Mouse (Mus musculus) hindbrain, embryonic 10.5 days (tissue): ENCODE data around the gene Zfand3. TPM values are rescaled to one million over a fixed set of nuclear protein-coding genes. Genes with fewer than 3 reads are reported as not detected.

Experiments used
- DNase-seq: peaks from one replicate; pipeline ENCODE4 v3.0.0-alpha.2; 2017; ENCODE audit warnings: low spot score
- H3K27ac ChIP-seq: fragments of 300-500 bp; sonication (generic); 2 replicates; pipeline ENCODE4 v1.5.1; 2016; ENCODE audit warnings: mild to moderate bottlenecking, moderate library complexity
- H3K27me3 ChIP-seq: fragments of 300-500 bp; sonication (generic); 2 replicates; pipeline ENCODE4 v1.6.1; 2016; ENCODE audit warnings: mild to moderate bottlenecking; ENCODE audit not compliant: poor library complexity, insufficient read depth, severe bottlenecking
- H3K36me3 ChIP-seq: fragments of 300-500 bp; sonication (generic); 2 replicates; pipeline ENCODE4 v1.6.1; 2016; ENCODE audit warnings: mild to moderate bottlenecking, moderate library complexity
- H3K4me1 ChIP-seq: fragments of 300-500 bp; sonication (generic); replicated peaks from 2 replicates; pipeline ENCODE4 v1.6.1; 2016; ENCODE audit warnings: mild to moderate bottlenecking
- H3K4me3 ChIP-seq: fragments of 300-500 bp; sonication (generic); 2 replicates; pipeline ENCODE4 v1.5.1; 2016; ENCODE audit warnings: mild to moderate bottlenecking, moderate library complexity
- H3K9me3 ChIP-seq: fragments of 300-500 bp; sonication (generic); 2 replicates; pipeline ENCODE4 v1.6.1; 2016; ENCODE audit warnings: mild to moderate bottlenecking, moderate library complexity
- WGBS: fragments of 180-500 bp; shearing (Covaris S2); methylation state at CpG from one replicate; pipeline ENCODE4 v1.1.7; 2016; 5-methylcytosine and 5-hydroxymethylcytosine counted together
- polyA plus RNA-seq: library from polyadenylated mRNA; unstranded; fragments of >200 nt; fragmentation: Nextera tagmentation; extraction: Ambion mirVana; gene quantifications from 2 replicates; pipeline ENCODE4 v1.2.1, GENCODE M21; 2016

Gene Zfand3
- polyA plus RNA-seq, 1 experiment from 2014 or later: 97.7 TPM

GRCm38 (mm10) chr17:30101801-30102200 lies 97.3 kb downstream of the Zfand3 start:
- Histone ChIP-seq H3K27me3 (no peaks in the 10 kb centered on the region), H3K36me3 (no peaks in the 10 kb centered on the region)

GRCm38 (mm10) chr17:30103005-30103404 lies 98.5 kb downstream of the Zfand3 start:
- H3K27ac ChIP-seq: no peak overlapping the region
- peaks cover 3% of the 10 kb centered on the region; the same call in 1 of the 2 replicates for H3K4me1 ChIP-seq
- H3K27me3 ChIP-seq: no peaks in the 10 kb centered on the region
- H3K36me3 ChIP-seq: 0 out of 2 replicates have a peak, but pooled peaks cover 5% of the 10 kb centered on the region
- no peaks in the 10 kb centered on the region for H3K9me3 ChIP-seq
- H3K4me3 ChIP-seq: no peak overlapping the region
- 92% methylated on average over 5 of the region's 5 CpGs for WGBS
- no peak for DNase-seq

More at GRCm38 (mm10) chr17:30101801-30102200, 97.3 kb downstream of the Zfand3 start:
- H3K9me3 ChIP-seq: no peaks in the 10 kb centered on the region
- H3K4me3 ChIP-seq: no peak overlapping the region
- DNase-seq: no peak
- H3K4me1 ChIP-seq: peaks cover 3% of the 10 kb centered on the region; the same call in 1 of the 2 replicates
- H3K27ac ChIP-seq: no peak overlapping the region

GRCm38 (mm10) chr17:30103641-30104165 lies 99.2 kb downstream of the Zfand3 start:
- Histone ChIP-seq H3K4me3 (no peak overlapping the region), H3K27ac (no peak overlapping the region), H3K27me3 (no peaks in the 10 kb centered on the region), H3K4me1 (peaks cover 3% of the 10 kb centered on the region; the same call in 1 of the 2 replicates), H3K36me3 (peaks cover 8% of the 10 kb centered on the region), H3K9me3 (no peaks in the 10 kb centered on the region)
- WGBS: 66% methylated on average over 4 of the region's 4 CpGs
- no peak for DNase-seq

GRCm38 (mm10) chr17:30105369-30105768 lies 100.8 kb downstream of the Zfand3 start:
- Histone ChIP-seq H3K36me3 (peaks cover 9% of the 10 kb centered on the region), H3K27ac (no peak overlapping the region)
- WGBS: 87% methylated on average over 3 of the region's 3 CpGs

GRCm38 (mm10) chr17:30110678-30111077 lies 106.1 kb downstream of the Zfand3 start:
- no peak overlapping the region for H3K27ac ChIP-seq
- H3K4me1 ChIP-seq: peaks cover 18% of the 10 kb centered on the region
- no peak overlapping the region for H3K4me3 ChIP-seq
- H3K36me3 ChIP-seq: peaks cover 15% of the 10 kb centered on the region
- H3K9me3 ChIP-seq: no peaks in the 10 kb centered on the region
- DNase-seq: no peak
- WGBS: 83% methylated on average over 7 of the region's 7 CpGs
- no peaks in the 10 kb centered on the region for H3K27me3 ChIP-seq

More at GRCm38 (mm10) chr17:30105369-30105768, 100.8 kb downstream of the Zfand3 start:
- Histone ChIP-seq H3K27me3 (no peaks in the 10 kb centered on the region), H3K4me1 (peaks cover 2% of the 10 kb centered on the region; the same call in 1 of the 2 replicates), H3K9me3 (no peaks in the 10 kb centered on the region), H3K4me3 (no peak overlapping the region)
- no peak for DNase-seq

GRCm38 (mm10) chr17:30111556-30111955 lies 107.0 kb downstream of the Zfand3 start:
- no peak for DNase-seq
- 81% methylated on average over 5 of the region's 5 CpGs for WGBS
- H3K4me3 ChIP-seq: no peak overlapping the region
- no peaks in the 10 kb centered on the region for H3K9me3 ChIP-seq
- H3K27ac ChIP-seq: no peak overlapping the region
- peaks cover 15% of the 10 kb centered on the region for H3K36me3 ChIP-seq
- H3K27me3 ChIP-seq: no peaks in the 10 kb centered on the region
- H3K4me1 ChIP-seq: peaks cover 25% of the 10 kb centered on the region

GRCm38 (mm10) chr17:30112080-30112479 lies 107.5 kb downstream of the Zfand3 start:
- WGBS: 68% methylated on average over 4 of the region's 4 CpGs
- no peak overlapping the region for H3K27ac ChIP-seq
- H3K4me1 ChIP-seq: peaks cover 29% of the 10 kb centered on the region
- H3K4me3 ChIP-seq: no peak overlapping the region
- no peaks in the 10 kb centered on the region for H3K9me3 ChIP-seq
- no peak for DNase-seq
- H3K27me3 ChIP-seq: no peaks in the 10 kb centered on the region
- H3K36me3 ChIP-seq: peaks cover 15% of the 10 kb centered on the region

- peaks cover 10% of the 10 kb centered on the region for H3K36me3 ChIP-seq
- no peaks in the 10 kb centered on the region for H3K9me3 ChIP-seq
- no peak for DNase-seq
- no peaks in the 10 kb centered on the region for H3K27me3 ChIP-seq
- H3K4me1 ChIP-seq: peaks cover 30% of the 10 kb centered on the region
- no peak overlapping the region for H3K4me3 ChIP-seq
- 84% methylated on average over 7 of the region's 7 CpGs for WGBS
- no peak overlapping the region for H3K27ac ChIP-seq
Measured at GRCm38 (mm10) chr17:30112555-30113305, 108.2 kb downstream of the Zfand3 start.

GRCm38 (mm10) chr17:30114761-30115160 lies 110.2 kb downstream of the Zfand3 start:
- no peak for DNase-seq
- H3K9me3 ChIP-seq: no peaks in the 10 kb centered on the region

GRCm38 (mm10) chr17:30116226-30116625 lies 111.7 kb downstream of the Zfand3 start:
- Histone ChIP-seq H3K4me1 (peaks cover 22% of the 10 kb centered on the region), H3K4me3 (no peak overlapping the region), H3K27ac (no peak overlapping the region), H3K27me3 (no peaks in the 10 kb centered on the region), H3K36me3 (peaks cover 7% of the 10 kb centered on the region; the same call in 1 of the 2 replicates), H3K9me3 (no peaks in the 10 kb centered on the region)
- WGBS: 76% methylated on average over 5 of the region's 5 CpGs
- DNase-seq: no peak

More at GRCm38 (mm10) chr17:30114761-30115160, 110.2 kb downstream of the Zfand3 start:
- H3K27ac ChIP-seq: no peak overlapping the region
- no peaks in the 10 kb centered on the region for H3K27me3 ChIP-seq
- 78% methylated on average over 3 of the region's 3 CpGs for WGBS
- H3K4me1 ChIP-seq: peaks cover 30% of the 10 kb centered on the region
- H3K4me3 ChIP-seq: no peak overlapping the region
- peaks cover 7% of the 10 kb centered on the region; the same call in 1 of the 2 replicates for H3K36me3 ChIP-seq

- Histone ChIP-seq H3K27me3 (no peaks in the 10 kb centered on the region), H3K36me3 (peaks cover 9% of the 10 kb centered on the region; the same call in 1 of the 2 replicates), H3K9me3 (no peaks in the 10 kb centered on the region), H3K4me1 (peaks cover 15% of the 10 kb centered on the region; the same call in 1 of the 2 replicates), H3K27ac (no peak overlapping the region), H3K4me3 (no peak overlapping the region)
- no peak for DNase-seq
- WGBS: 94% methylated on average over 5 of the region's 5 CpGs
Measured at GRCm38 (mm10) chr17:30118036-30118435, 113.5 kb downstream of the Zfand3 start.

GRCm38 (mm10) chr17:30122278-30122677 lies 117.7 kb downstream of the Zfand3 start:
- Histone ChIP-seq H3K4me1 (no peaks in the 10 kb centered on the region), H3K4me3 (no peak overlapping the region), H3K36me3 (peaks cover 28% of the 10 kb centered on the region; the same call in 1 of the 2 replicates), H3K27ac (no peak overlapping the region), H3K27me3 (no peaks in the 10 kb centered on the region), H3K9me3 (no peaks in the 10 kb centered on the region)
- 93% methylated on average over 3 of the region's 3 CpGs for WGBS
- DNase-seq: no peak

- no peak overlapping the region for H3K27ac ChIP-seq
- WGBS: 81% methylated on average over 6 of the region's 6 CpGs
- H3K4me1 ChIP-seq: no peaks in the 10 kb centered on the region
- peaks cover 23% of the 10 kb centered on the region; the same call in 1 of the 2 replicates for H3K36me3 ChIP-seq
- H3K4me3 ChIP-seq: no peak overlapping the region
- no peaks in the 10 kb centered on the region for H3K27me3 ChIP-seq
- H3K9me3 ChIP-seq: no peaks in the 10 kb centered on the region
- DNase-seq: no peak
Measured at GRCm38 (mm10) chr17:30128456-30128855, 123.9 kb downstream of the Zfand3 start.
